ENCODE assay signal across 11 mouse cellular contexts in genomic region chr7:97183426-97183825, GRCm38 (mm10).
DNase-seq lines count a peak whose midpoint lies in the region; ATAC-seq and TF ChIP-seq lines count a peak whose summit lies in the region.
"Had no signal": no experiment of that assay in that cellular context is flagged by ENCODE, and none has a peak within 500 bp of the region (broad histone marks: within the 10 kb centered on the region; RNA-seq: fewer than 3 reads in every experiment).

No protein-coding gene starts in this region.

- H3K27ac ChIP-seq in intestine, embryonic 14.5 days (ENCODE audit: low read depth), result 0 out of 2 replicates have a peak overlapping the region, but pooled peaks have one; percentile 5
- no peak overlapping the region for H3K27ac ChIP-seq in intestine, postnatal 0 days (ENCODE audit: low read depth, low read length)
- H3K27ac ChIP-seq in midbrain, embryonic 10.5 days (replicated peaks), result no peak overlapping the region
- no peak overlapping the region for H3K27ac ChIP-seq in midbrain, embryonic 14.5 days (replicated peaks; ENCODE audit: low read depth, low read length)
- H3K27ac ChIP-seq: lung, embryonic 15.5 days had no signal

- DNase-seq in intestine, embryonic 14.5 days (ENCODE audit: low spot score), result no peak
- peak; percentile 13 for DNase-seq in midbrain, embryonic 10.5 days (ENCODE audit: low spot score)
- no peak for DNase-seq in midbrain, embryonic 14.5 days
- DNase-seq in embryo, embryonic 11 days, result peak; percentile 12
- peak; percentile 14 for DNase-seq in mesoderm, embryonic 11.5 days (ENCODE audit: low read depth, low spot score)
- no peak for DNase-seq in urinary bladder, adult 2 months (ENCODE audit: low spot score)
- DNase-seq: cerebellum, adult 18-20 months; heart, postnatal 4 days had no signal

- no peak overlapping the region for H3K4me3 ChIP-seq in intestine, embryonic 14.5 days (ENCODE audit: low read depth, low read length)
- H3K4me3 ChIP-seq in intestine, postnatal 0 days (ENCODE audit: low read depth, low read length), result no peak overlapping the region
- no peak overlapping the region for H3K4me3 ChIP-seq in midbrain, embryonic 10.5 days
- H3K4me3 ChIP-seq in midbrain, embryonic 14.5 days (replicated peaks; ENCODE audit: low read depth, low read length), result no peak overlapping the region
- H3K4me3 ChIP-seq: lung, embryonic 15.5 days had no signal

- no peaks in the 10 kb centered on the region for H3K36me3 ChIP-seq in intestine, embryonic 14.5 days (ENCODE audit: control insufficient read depth, insufficient read depth, low read length)
- no peaks in the 10 kb centered on the region for H3K36me3 ChIP-seq in intestine, postnatal 0 days (ENCODE audit: control insufficient read depth, insufficient read depth)
- no peaks in the 10 kb centered on the region for H3K36me3 ChIP-seq in midbrain, embryonic 10.5 days
- no peaks in the 10 kb centered on the region for H3K36me3 ChIP-seq in midbrain, embryonic 14.5 days (ENCODE audit: control insufficient read depth, insufficient read depth, low read length)
- H3K36me3 ChIP-seq: lung, embryonic 15.5 days had no signal

- ATAC-seq in intestine, embryonic 14.5 days (replicated peaks; ENCODE audit: low FRiP score, low TSS enrichment, low read depth), result no peak
- no peak for ATAC-seq in intestine, postnatal 0 days
- ATAC-seq in midbrain, embryonic 14.5 days (ENCODE audit: low FRiP score, low TSS enrichment), result no peak
- ATAC-seq: CD4-positive, CD25-positive, alpha-beta regulatory T cell, adult 4 months had no signal

- TF ChIP-seq CTCF in intestine, postnatal 0 days (IDR thresholded peaks at IDR 0.05; ENCODE audit: low read depth), result no peak

- no peaks in the 10 kb centered on the region for H3K27me3 ChIP-seq in intestine, embryonic 14.5 days (replicated peaks; ENCODE audit: control insufficient read depth, insufficient read depth, low read length)
- H3K27me3 ChIP-seq in intestine, postnatal 0 days (replicated peaks; ENCODE audit: control insufficient read depth, insufficient read depth, low read length), result no peaks in the 10 kb centered on the region
- H3K27me3 ChIP-seq in midbrain, embryonic 10.5 days (ENCODE audit: low read depth, poor library complexity, severe bottlenecking), result no peaks in the 10 kb centered on the region
- no peaks in the 10 kb centered on the region for H3K27me3 ChIP-seq in midbrain, embryonic 14.5 days (ENCODE audit: control insufficient read depth, insufficient read depth, low read length)
- H3K27me3 ChIP-seq: lung, embryonic 15.5 days had no signal

- no peak overlapping the region for H3K9ac ChIP-seq in intestine, embryonic 14.5 days (ENCODE audit: low read length)
- H3K9ac ChIP-seq in intestine, postnatal 0 days (ENCODE audit: low read depth, low read length), result no peak overlapping the region
- H3K9ac ChIP-seq in midbrain, embryonic 14.5 days (replicated peaks; ENCODE audit: low read length), result no peak overlapping the region
- H3K9ac ChIP-seq: lung, embryonic 15.5 days had no signal

- H3K9me3 ChIP-seq in intestine, embryonic 14.5 days (ENCODE audit: control insufficient read depth, low read length), result no peaks in the 10 kb centered on the region
- H3K9me3 ChIP-seq in intestine, postnatal 0 days (ENCODE audit: control insufficient read depth), result no peaks in the 10 kb centered on the region
- no peaks in the 10 kb centered on the region for H3K9me3 ChIP-seq in midbrain, embryonic 10.5 days (replicated peaks)
- H3K9me3 ChIP-seq in midbrain, embryonic 14.5 days (ENCODE audit: control insufficient read depth, low read length), result no peaks in the 10 kb centered on the region
- H3K9me3 ChIP-seq: lung, embryonic 15.5 days had no signal

- WGBS in intestine, embryonic 14.5 days, result 46% methylated on average over 4 of the region's 4 CpGs
- WGBS in intestine, postnatal 0 days, result 55% methylated on average over 4 of the region's 4 CpGs
- 33% methylated on average over 4 of the region's 4 CpGs for WGBS in midbrain, embryonic 10.5 days
- 15% methylated on average over 4 of the region's 4 CpGs for WGBS in midbrain, embryonic 14.5 days

- no peaks in the 10 kb centered on the region for H3K4me1 ChIP-seq in intestine, embryonic 14.5 days (replicated peaks; ENCODE audit: control insufficient read depth, insufficient read depth, low read length)
- no peaks in the 10 kb centered on the region for H3K4me1 ChIP-seq in intestine, postnatal 0 days (replicated peaks; ENCODE audit: control insufficient read depth, insufficient read depth, low read length)
- peaks cover 11% of the 10 kb centered on the region for H3K4me1 ChIP-seq in midbrain, embryonic 10.5 days
- H3K4me1 ChIP-seq in midbrain, embryonic 14.5 days (ENCODE audit: control insufficient read depth, insufficient read depth, low read length), result no peaks in the 10 kb centered on the region

- no peak overlapping the region for H3K4me2 ChIP-seq in intestine, embryonic 14.5 days (ENCODE audit: low read length)
- no peak overlapping the region for H3K4me2 ChIP-seq in intestine, postnatal 0 days (replicated peaks; ENCODE audit: low read depth)
- no peak overlapping the region for H3K4me2 ChIP-seq in midbrain, embryonic 14.5 days (ENCODE audit: low read length)
- H3K4me2 ChIP-seq: lung, embryonic 15.5 days had no signal

Comparison
In these comparisons a context has a peak if more than half of its experiments do, and no peak if none do; other contexts are left out.
1. DNase-seq: peak in midbrain, embryonic 10.5 days (single experiment), embryo, embryonic 11 days (single experiment) and mesoderm, embryonic 11.5 days (single experiment); none in intestine, embryonic 14.5 days (single experiment), midbrain, embryonic 14.5 days (single experiment) and urinary bladder, adult 2 months (single experiment).